Mouse (Mus musculus) CH12.LX (cell line): ENCODE measurements around the gene Atp5b.

Source experiments
- CHD1 ChIP-seq: IDR thresholded peaks from 2 replicates; pipeline ENCODE4 v1.6.1; 2012; ENCODE audit warnings: low read depth, low read length, improper control_type of control experiment, inconsistent platforms
- CTCF ChIP-seq, 2 experiments: IDR thresholded peaks in 1 of 2; conservative IDR thresholded peaks in 1 of 2; 2 replicates each; pipeline ENCODE4 v1.5.1; 2011 to 2012; ENCODE audit warnings: low read depth in 2 of 2, low read length in 2 of 2, improper control_type of control experiment in 1 of 2, inconsistent platforms in 1 of 2, mild to moderate bottlenecking in 1 of 2, moderate library complexity in 1 of 2
- ETS1 ChIP-seq: conservative IDR thresholded peaks from 2 replicates; pipeline ENCODE4 v1.6.1; 2012; ENCODE audit warnings: low read depth, mild to moderate bottlenecking, inconsistent platforms, low read length, improper control_type of control experiment, moderate library complexity
- GABPA ChIP-seq: IDR thresholded peaks from 2 replicates; pipeline ENCODE4 v1.6.1; 2012; ENCODE audit warnings: low read depth, low read length, improper control_type of control experiment, inconsistent platforms; ENCODE audit not compliant: insufficient replicate concordance
- KAT2A ChIP-seq: IDR thresholded peaks from 2 replicates; pipeline ENCODE4 v1.6.1; 2012; ENCODE audit warnings: low read length, improper control_type of control experiment, inconsistent platforms; ENCODE audit not compliant: insufficient replicate concordance
- MEF2A ChIP-seq: IDR thresholded peaks from 2 replicates; pipeline ENCODE4 v1.6.1; 2014; ENCODE audit warnings: low read depth, mild to moderate bottlenecking, inconsistent platforms, low read length, improper control_type of control experiment, borderline replicate concordance
- POLR2A ChIP-seq: IDR thresholded peaks from 2 replicates; pipeline ENCODE4 v1.6.1; 2011; ENCODE audit warnings: low read depth, mild to moderate bottlenecking, improper control_type of control experiment, low read length
- USF2 ChIP-seq: conservative IDR thresholded peaks from 2 replicates; pipeline ENCODE4 v1.6.1; 2011; ENCODE audit warnings: low read depth, low read length, improper control_type of control experiment

GRCm38 (mm10) chr10:128128143-128128542 lies 45.1 kb downstream of the Atp5b start:
- TF ChIP-seq CTCF (conservative IDR thresholded peaks at IDR 0.05 in 1 of 2, IDR thresholded peaks at IDR 0.05 in 1 of 2; ENCODE audit: low read depth in 2 of 2, low read length in 2 of 2) (no peak), KAT2A (no peak), ETS1 (no peak), GABPA (no peak), MEF2A (no peak), USF2 (no peak), POLR2A (no peak), CHD1 (no peak)
